Mouse (Mus musculus) neural tube, embryonic 11.5 days (tissue): ENCODE measurements at regions not wholly inside any gene's neighbourhood (a gene's known extent, or its start where the extent isn't known, plus 50 kb on each side); places are given as distances from the start of the nearest gene placed in this dataset.
"Not testable (repeated sequence)": the region's sequence is repeated elsewhere in the genome, so short reads cannot be mapped to it uniquely, and the experiment has no call there.

Experiments used
- ATAC-seq: fragments of 200-750 bp; cut with Nextera tagmentation; 2 replicates; pipeline ENCODE4 v1.8.0; 2017; ENCODE audit warnings: moderate number of reproducible peaks, mild to moderate bottlenecking, moderate TSS enrichment, moderate library complexity; ENCODE audit not compliant: insufficient read depth, low FRiP score, low TSS enrichment
- DNase-seq: peaks from one replicate; pipeline ENCODE4 v3.0.0-alpha.2; 2015; ENCODE audit warnings: low spot score
- H3K27ac ChIP-seq: fragments of 300-500 bp; sonication (generic); 2 replicates; pipeline ENCODE4 v1.5.1; 2014; ENCODE audit warnings: low read depth, mild to moderate bottlenecking, low read length
- H3K27me3 ChIP-seq: fragments of 300-500 bp; sonication (generic); 2 replicates; pipeline ENCODE4 v1.6.1; 2014; ENCODE audit warnings: mild to moderate bottlenecking, low read length, mixed read lengths; ENCODE audit not compliant: control insufficient read depth, insufficient read depth
- H3K36me3 ChIP-seq: fragments of 300-500 bp; sonication (generic); 2 replicates; pipeline ENCODE4 v1.6.1; 2014; ENCODE audit warnings: mild to moderate bottlenecking, low read length, moderate library complexity, mixed read lengths; ENCODE audit not compliant: control insufficient read depth, insufficient read depth
- H3K4me1 ChIP-seq: fragments of 300-500 bp; sonication (generic); 2 replicates; pipeline ENCODE4 v1.6.1; 2014; ENCODE audit warnings: low read length, mixed read lengths; ENCODE audit not compliant: control insufficient read depth, insufficient read depth
- H3K4me2 ChIP-seq: fragments of 300-500 bp; sonication (generic); 2 replicates; pipeline ENCODE4 v1.6.1; 2014; ENCODE audit warnings: low read depth, mild to moderate bottlenecking, moderate library complexity
- H3K4me3 ChIP-seq: fragments of 300-500 bp; sonication (generic); 2 replicates; pipeline ENCODE4 v1.5.1; 2014; ENCODE audit warnings: low read depth, low read length
- H3K9ac ChIP-seq: fragments of 300-500 bp; sonication (generic); 2 replicates; pipeline ENCODE4 v1.6.1; 2014; ENCODE audit warnings: mild to moderate bottlenecking, low read length
- H3K9me3 ChIP-seq: fragments of 300-500 bp; sonication (generic); 2 replicates; pipeline ENCODE4 v1.6.1; 2016; ENCODE audit warnings: low read length; ENCODE audit not compliant: control insufficient read depth
- WGBS: fragments of 180-500 bp; shearing (Covaris S2); extraction: QIAGEN DNeasy Blood & Tissue Kit; methylation state at CpG from one replicate; pipeline ENCODE4 v1.1.7; 2014; 5-methylcytosine and 5-hydroxymethylcytosine counted together

DNA sequence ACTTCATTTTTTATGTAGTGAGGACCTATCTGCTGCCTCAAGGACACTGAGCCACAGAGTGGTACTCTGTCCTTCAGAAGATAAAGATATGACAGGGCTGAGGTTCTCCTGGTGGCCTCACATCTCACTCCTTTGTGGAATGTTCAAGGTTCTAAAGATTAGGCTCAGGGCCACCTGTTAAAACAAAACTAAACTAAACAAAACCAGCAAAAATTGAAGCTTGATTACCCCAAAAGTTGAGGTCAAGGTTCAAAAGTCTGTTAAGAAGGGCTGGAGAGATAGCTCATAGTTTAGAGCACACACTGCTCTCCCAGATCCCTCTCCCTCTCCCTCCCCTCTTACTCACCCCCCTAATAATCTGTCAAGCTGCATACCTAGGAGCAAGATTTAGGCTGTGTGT lies 90.7 kb upstream of the Trim24 start:
- no peaks in the 10 kb centered on the region for H3K36me3 ChIP-seq
- ATAC-seq, result no peak
- H3K9ac ChIP-seq, result no peak overlapping the region
- DNase-seq, result no peak
- H3K4me2 ChIP-seq, result no peak overlapping the region
- no peak overlapping the region for H3K4me3 ChIP-seq
- no peaks in the 10 kb centered on the region for H3K9me3 ChIP-seq
- no peaks in the 10 kb centered on the region for H3K27me3 ChIP-seq
- H3K27ac ChIP-seq, result no peak overlapping the region
- H3K4me1 ChIP-seq, result no peaks in the 10 kb centered on the region

DNA sequence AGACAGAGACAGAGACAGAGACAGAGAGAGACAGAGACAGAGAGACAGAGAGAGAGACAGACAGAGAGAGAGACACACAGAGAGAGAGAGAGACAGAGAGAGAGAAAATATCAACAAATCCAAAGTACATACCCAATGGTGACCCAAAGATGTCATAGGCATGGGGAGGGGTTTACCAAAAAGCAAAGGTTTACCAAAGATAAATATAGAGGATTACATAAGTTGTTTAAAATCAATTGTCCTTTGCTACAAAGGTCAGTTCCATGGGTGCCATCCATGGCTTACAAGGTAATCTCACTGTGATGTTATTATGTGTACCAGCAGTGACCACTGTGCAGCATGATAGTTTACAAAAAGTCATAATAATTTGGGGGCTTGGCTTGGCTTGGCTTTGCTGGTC lies 88.7 kb upstream of the Trim24 start:
- Histone ChIP-seq H3K36me3 (no peaks in the 10 kb centered on the region), H3K9me3 (no peaks in the 10 kb centered on the region), H3K9ac (no peak overlapping the region), H3K4me3 (no peak overlapping the region), H3K4me2 (no peak overlapping the region), H3K4me1 (no peaks in the 10 kb centered on the region), H3K27me3 (no peaks in the 10 kb centered on the region), H3K27ac (no peak overlapping the region)
- no peak for ATAC-seq
- DNase-seq, result no peak

DNA sequence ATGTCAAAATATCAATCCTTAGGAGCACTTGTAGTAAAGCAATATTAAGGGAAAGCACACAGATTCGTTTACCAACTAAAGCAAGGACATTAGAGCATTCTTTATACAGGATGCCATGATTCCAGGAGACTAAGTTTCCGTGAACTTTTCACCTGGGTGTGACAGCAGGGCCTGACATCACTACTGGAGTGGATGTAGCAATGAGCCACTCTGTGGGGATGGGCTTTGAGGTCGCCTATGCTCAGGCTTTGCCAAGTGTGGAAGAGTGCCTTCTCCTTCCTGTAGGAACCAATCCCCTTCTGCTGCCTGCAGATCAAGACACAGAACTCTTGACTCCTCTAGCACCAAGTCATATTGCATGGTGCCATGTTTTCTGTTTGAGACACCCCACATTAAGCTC lies 85.3 kb upstream of the Trim24 start:
- not testable (repeated sequence) for DNase-seq, ATAC-seq, H3K4me2 ChIP-seq, H3K9me3 ChIP-seq, H3K4me3 ChIP-seq, H3K9ac ChIP-seq, H3K4me1 ChIP-seq, H3K27me3 ChIP-seq, H3K27ac ChIP-seq, H3K36me3 ChIP-seq
- WGBS, result 88% methylated on average over 3 of the region's 3 CpGs

DNA sequence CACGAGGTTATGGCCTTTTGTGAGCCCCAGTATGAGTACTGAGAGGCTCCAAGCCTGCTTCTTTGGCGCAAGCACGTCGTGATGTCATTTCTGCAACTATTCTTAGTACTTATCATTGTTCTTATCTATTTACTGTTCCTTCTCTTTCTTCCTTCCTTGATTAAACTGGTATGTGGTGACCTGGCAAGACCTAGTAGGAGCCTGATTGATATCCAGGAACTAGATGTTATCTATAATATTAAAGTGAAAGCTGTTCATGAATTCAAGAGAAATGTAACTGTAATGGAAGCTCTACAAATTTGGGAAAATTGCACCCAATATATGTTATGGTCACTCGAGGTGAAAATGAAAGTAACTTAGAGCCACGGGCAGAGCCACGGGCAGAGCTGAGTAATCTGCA lies 84.9 kb upstream of the Trim24 start:
- ATAC-seq, result no peak

DNA sequence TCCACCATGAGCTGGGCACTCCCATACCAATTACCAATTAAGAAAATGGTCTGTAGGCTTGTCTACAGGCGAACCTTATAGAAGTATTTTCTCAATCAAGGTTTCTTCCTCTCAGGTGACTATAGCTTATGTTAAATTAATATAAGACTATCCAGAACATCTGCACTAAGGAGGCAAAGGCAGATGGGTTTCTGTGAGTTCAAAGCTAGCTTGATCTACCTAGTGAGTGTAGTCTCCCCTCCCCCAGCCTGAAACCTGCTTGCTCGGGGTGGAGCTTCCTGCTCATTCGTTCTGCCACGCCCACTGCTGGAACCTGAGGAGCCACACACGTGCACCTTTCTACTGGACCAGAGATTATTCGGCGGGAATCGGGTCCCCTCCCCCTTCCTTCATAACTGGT lies 82.8 kb upstream of the Trim24 start:
- not testable (repeated sequence) for H3K27me3 ChIP-seq, H3K4me2 ChIP-seq, H3K4me3 ChIP-seq, H3K27ac ChIP-seq, H3K9me3 ChIP-seq, H3K9ac ChIP-seq, DNase-seq, H3K36me3 ChIP-seq, H3K4me1 ChIP-seq, ATAC-seq
- WGBS, result 94% methylated on average over 2 of the region's 8 CpGs

More for the DNA sequence above, 84.9 kb upstream of the Trim24 start:
- no peaks in the 10 kb centered on the region for H3K4me1 ChIP-seq
- H3K27me3 ChIP-seq, result no peaks in the 10 kb centered on the region
- no peaks in the 10 kb centered on the region for H3K9me3 ChIP-seq
- no peak overlapping the region for H3K4me3 ChIP-seq
- no peak overlapping the region for H3K9ac ChIP-seq
- no peak overlapping the region for H3K27ac ChIP-seq
- H3K36me3 ChIP-seq, result no peaks in the 10 kb centered on the region
- DNase-seq, result no peak
- WGBS, result 91% methylated on average over 7 of the region's 7 CpGs
- H3K4me2 ChIP-seq, result no peak overlapping the region

DNA sequence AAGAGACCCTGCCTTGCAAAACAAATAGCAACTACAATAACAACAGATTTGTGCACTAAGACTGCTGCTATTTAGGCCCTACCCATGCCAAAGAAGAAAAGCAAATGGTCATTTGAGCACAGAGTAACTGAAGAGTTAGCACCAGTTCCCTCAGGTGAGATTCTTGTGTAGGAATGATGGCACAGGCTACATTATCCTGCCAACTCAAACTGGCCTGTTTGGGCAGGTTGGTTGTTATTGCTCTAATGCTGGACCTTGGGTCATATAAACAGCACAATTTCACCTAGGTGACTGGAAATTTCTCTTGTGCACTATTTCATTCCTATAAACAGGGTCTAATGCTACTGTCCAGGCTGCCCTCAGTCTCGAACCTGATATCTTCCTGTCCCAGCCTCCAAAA lies 79.7 kb upstream of the Trim24 start:
- no peaks in the 10 kb centered on the region for H3K27me3 ChIP-seq
- H3K4me1 ChIP-seq, result no peaks in the 10 kb centered on the region
- H3K4me3 ChIP-seq, result no peak overlapping the region
- H3K9me3 ChIP-seq, result no peaks in the 10 kb centered on the region
- H3K9ac ChIP-seq, result no peak overlapping the region
- 82% methylated on average over 1 of the region's 1 CpGs for WGBS
- no peak overlapping the region for H3K4me2 ChIP-seq
- H3K36me3 ChIP-seq, result no peaks in the 10 kb centered on the region
- no peak for ATAC-seq
- no peak for DNase-seq
- no peak overlapping the region for H3K27ac ChIP-seq

DNA sequence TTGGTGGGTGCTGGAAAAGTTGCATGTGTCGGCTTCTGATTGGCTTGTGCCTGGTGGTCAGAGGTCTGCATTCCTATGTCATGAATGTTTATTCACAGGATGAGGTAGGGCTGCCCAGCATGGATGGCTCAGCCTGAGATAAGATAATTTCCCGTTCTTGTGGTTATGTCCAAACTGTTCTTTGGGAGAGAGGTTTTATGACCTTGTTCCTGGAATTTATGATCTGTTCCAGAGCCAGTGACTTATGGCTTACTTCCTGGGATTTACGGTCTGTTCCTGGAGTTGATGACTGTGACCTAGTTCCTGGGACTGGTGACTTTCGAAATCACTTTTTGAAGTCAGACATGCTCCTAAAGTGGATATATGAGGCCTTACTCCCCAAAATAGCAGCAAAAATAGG lies 76.4 kb upstream of the Trim24 start:
- no peak overlapping the region for H3K4me3 ChIP-seq
- DNase-seq (no peak), ATAC-seq (no peak)
- H3K27ac ChIP-seq, result no peak overlapping the region
- no peak overlapping the region for H3K9ac ChIP-seq
- no peaks in the 10 kb centered on the region for H3K27me3 ChIP-seq
- WGBS, result 71% methylated on average over 4 of the region's 4 CpGs
- no peaks in the 10 kb centered on the region for H3K9me3 ChIP-seq
- no peaks in the 10 kb centered on the region for H3K4me1 ChIP-seq
- H3K4me2 ChIP-seq, result no peak overlapping the region
- no peaks in the 10 kb centered on the region for H3K36me3 ChIP-seq

DNA sequence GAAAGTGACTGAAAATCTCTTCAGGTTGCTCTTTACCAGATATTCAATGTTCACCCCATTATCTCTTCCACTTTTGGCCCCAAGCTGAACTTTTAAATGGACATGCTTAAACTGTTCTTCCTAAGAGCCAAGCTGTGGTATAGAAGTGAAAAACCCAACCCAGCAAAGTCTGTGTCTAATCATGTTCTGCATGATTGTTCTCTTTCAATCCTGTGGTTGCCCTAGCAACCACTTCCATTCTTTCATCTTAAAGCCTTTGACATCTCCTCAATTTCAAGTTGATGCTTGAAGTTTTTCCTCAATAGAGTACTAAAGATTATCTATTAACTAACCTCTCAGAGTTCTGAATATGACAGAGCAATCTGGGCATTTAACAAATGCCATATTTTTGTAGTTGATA lies 75.6 kb upstream of the Trim24 start:
- no peak overlapping the region for H3K27ac ChIP-seq
- no peak overlapping the region for H3K4me3 ChIP-seq
- DNase-seq (no peak), ATAC-seq (no peak)
- no peaks in the 10 kb centered on the region for H3K9me3 ChIP-seq
- no peaks in the 10 kb centered on the region for H3K4me1 ChIP-seq
- H3K36me3 ChIP-seq, result no peaks in the 10 kb centered on the region
- no peak overlapping the region for H3K4me2 ChIP-seq
- H3K27me3 ChIP-seq, result no peaks in the 10 kb centered on the region
- no peak overlapping the region for H3K9ac ChIP-seq

DNA sequence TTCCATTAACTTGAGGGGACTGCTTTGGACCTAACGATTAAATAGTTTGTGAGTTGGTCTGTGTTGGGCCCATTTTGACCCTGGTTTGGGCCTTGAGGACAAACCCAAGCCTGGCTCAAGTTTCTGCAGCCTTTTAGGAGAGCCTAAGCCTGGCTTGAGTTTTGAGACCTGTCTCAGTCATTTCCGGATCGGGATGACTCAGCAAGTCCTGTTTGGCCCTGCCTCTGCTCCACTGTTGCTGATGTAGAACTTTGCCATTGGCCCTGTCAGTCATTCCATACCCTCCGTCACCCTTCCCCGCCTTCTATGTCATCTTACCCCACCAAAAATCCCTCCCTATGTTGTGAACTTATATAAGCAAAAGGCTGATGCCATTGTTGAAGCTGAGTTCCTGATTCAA lies 67.4 kb upstream of the Trim24 start:
- Histone ChIP-seq H3K4me2 (no peak overlapping the region), H3K27ac (no peak overlapping the region), H3K36me3 (no peaks in the 10 kb centered on the region), H3K9me3 (no peaks in the 10 kb centered on the region), H3K9ac (no peak overlapping the region), H3K4me3 (no peak overlapping the region), H3K27me3 (no peaks in the 10 kb centered on the region), H3K4me1 (no peaks in the 10 kb centered on the region)
- 94% methylated on average over 5 of the region's 5 CpGs for WGBS
- ATAC-seq, result no peak
- DNase-seq, result no peak
